Mouse (Mus musculus): ENCODE measurements around the gene Aipl1. TPM values are rescaled to one million over a fixed set of nuclear protein-coding genes. Genes with fewer than 3 reads are reported as not detected.

The Aipl1 gene
- total RNA-seq, 1 experiment: 0.18 TPM

- H3K9me3 ChIP-seq (ENCODE audit: control insufficient read depth, insufficient read depth, low read depth, low read length): no peaks in the 10 kb centered on the region
- TF ChIP-seq CHD2 (IDR thresholded peaks at IDR 0.05; ENCODE audit: low read depth, low read length): no peak
- DNase-seq (ENCODE audit: low read depth, low spot score): no peak
Measured at GRCm38 (mm10) chr11:72050168-72050894, 13.0 kb upstream of the Aipl1 start.

GRCm38 (mm10) chr11:72049171-72049759 lies 12.0 kb upstream of the Aipl1 start:
- Histone ChIP-seq H3K4me1 (ENCODE audit: control insufficient read depth in 2 of 2, insufficient read depth in 2 of 2, low read length in 2 of 2, poor library complexity in 1 of 2) (peaks cover 0 to 5% of the 10 kb centered on the region in 2 experiments; a peak in 1 of 4 replicates), H3K27ac (ENCODE audit: insufficient read depth, low read depth, low read length, poor library complexity, severe bottlenecking) (no peak overlapping the region), H3K9ac (ENCODE audit: insufficient read depth, low read depth, low read length, poor library complexity, severe bottlenecking) (no peak overlapping the region), H3K9me3 (ENCODE audit: control insufficient read depth, insufficient read depth, low read depth, low read length) (no peaks in the 10 kb centered on the region), H3K36me3 (ENCODE audit: control insufficient read depth, insufficient read depth, low read length, poor library complexity, severe bottlenecking) (peaks cover 14% of the 10 kb centered on the region; the same call in 1 of the 2 replicates), H3K4me3 (ENCODE audit: insufficient read depth in 1 of 2, low read depth in 1 of 2, low read length in 2 of 2, poor library complexity in 1 of 2, severe bottlenecking in 1 of 2) (no peak overlapping the region)
- TF ChIP-seq MAFK (IDR thresholded peaks at IDR 0.05; ENCODE audit: insufficient read depth, low read depth, low read length) (no peak), ZC3H11A (IDR thresholded peaks at IDR 0.05; ENCODE audit: borderline replicate concordance, low read depth, low read length) (no peak), ZNF384 (IDR thresholded peaks at IDR 0.05; ENCODE audit: low read depth, low read length) (no peak), CHD2 (IDR thresholded peaks at IDR 0.05; ENCODE audit: low read depth, low read length) (no peak), HCFC1 (IDR thresholded peaks at IDR 0.05; ENCODE audit: borderline replicate concordance, insufficient read depth, low read length) (no peak)
- in situ Hi-C loops (cut with MboI; ENCODE audit: low sequenced_read_pairs in 2 of 2, unreplicated experiment in 2 of 2): loop anchor here in 1 of 2 experiments (25.0 kb wide), 1 partner anchor 712 kb away; no protein-coding TSS in a partner anchor
- no peak for DNase-seq (ENCODE audit: low read depth, low spot score)

More at GRCm38 (mm10) chr11:72050168-72050894, 13.0 kb upstream of the Aipl1 start:
- Histone ChIP-seq H3K27ac (ENCODE audit: insufficient read depth, low read depth, low read length, poor library complexity, severe bottlenecking) (no peak overlapping the region), H3K4me1 (ENCODE audit: control insufficient read depth in 2 of 2, insufficient read depth in 2 of 2, low read length in 2 of 2, poor library complexity in 1 of 2) (peaks cover 0 to 5% of the 10 kb centered on the region in 2 experiments; a peak in 1 of 4 replicates), H3K9ac (ENCODE audit: insufficient read depth, low read depth, low read length, poor library complexity, severe bottlenecking) (peak overlapping the region; percentile 63), H3K36me3 (ENCODE audit: control insufficient read depth, insufficient read depth, low read length, poor library complexity, severe bottlenecking) (peaks cover 5% of the 10 kb centered on the region; the same call in 1 of the 2 replicates), H3K4me3 (ENCODE audit: insufficient read depth in 1 of 2, low read depth in 1 of 2, low read length in 2 of 2, poor library complexity in 1 of 2, severe bottlenecking in 1 of 2) (peak overlapping the region; percentile 66 to 70)
- in situ Hi-C loops (cut with MboI; ENCODE audit: low sequenced_read_pairs in 2 of 2, unreplicated experiment in 2 of 2): no loop called here

GRCm38 (mm10) chr11:72048730-72049129 lies 11.4 kb upstream of the Aipl1 start:
- peaks cover 0 to 5% of the 10 kb centered on the region in 2 experiments; a peak in 1 of 4 replicates for H3K4me1 ChIP-seq (ENCODE audit: control insufficient read depth in 2 of 2, insufficient read depth in 2 of 2, low read length in 2 of 2, poor library complexity in 1 of 2)
- H3K9me3 ChIP-seq (ENCODE audit: control insufficient read depth, insufficient read depth, low read depth, low read length): no peaks in the 10 kb centered on the region
- in situ Hi-C loops (cut with MboI; ENCODE audit: low sequenced_read_pairs in 2 of 2, unreplicated experiment in 2 of 2): loop anchor here in 1 of 2 experiments (25.0 kb wide), 1 partner anchor 711 kb away; no protein-coding TSS in a partner anchor
- H3K36me3 ChIP-seq (ENCODE audit: control insufficient read depth, insufficient read depth, low read length, poor library complexity, severe bottlenecking): peaks cover 17% of the 10 kb centered on the region; the same call in 1 of the 2 replicates
- no peak overlapping the region for H3K9ac ChIP-seq (ENCODE audit: insufficient read depth, low read depth, low read length, poor library complexity, severe bottlenecking)
- no peak overlapping the region for H3K4me3 ChIP-seq (ENCODE audit: insufficient read depth in 1 of 2, low read depth in 1 of 2, low read length in 2 of 2, poor library complexity in 1 of 2, severe bottlenecking in 1 of 2)
- DNase-seq (ENCODE audit: low read depth, low spot score): no peak
- no peak for TF ChIP-seq ZC3H11A (IDR thresholded peaks at IDR 0.05; ENCODE audit: borderline replicate concordance, low read depth, low read length)
- H3K27ac ChIP-seq (ENCODE audit: insufficient read depth, low read depth, low read length, poor library complexity, severe bottlenecking): no peak overlapping the region

GRCm38 (mm10) chr11:72044231-72044630 lies 6.9 kb upstream of the Aipl1 start:
- no peak for DNase-seq (ENCODE audit: low read depth, low spot score)
- no peak overlapping the region for H3K4me3 ChIP-seq (ENCODE audit: insufficient read depth in 1 of 2, low read depth in 1 of 2, low read length in 2 of 2, poor library complexity in 1 of 2, severe bottlenecking in 1 of 2)
- no peak overlapping the region for H3K9ac ChIP-seq (ENCODE audit: insufficient read depth, low read depth, low read length, poor library complexity, severe bottlenecking)
- peaks cover 17% of the 10 kb centered on the region; the same call in 1 of the 2 replicates for H3K36me3 ChIP-seq (ENCODE audit: control insufficient read depth, insufficient read depth, low read length, poor library complexity, severe bottlenecking)
- no peaks in the 10 kb centered on the region for H3K9me3 ChIP-seq (ENCODE audit: control insufficient read depth, insufficient read depth, low read depth, low read length)
- in situ Hi-C loops (cut with MboI; ENCODE audit: low sequenced_read_pairs in 2 of 2, unreplicated experiment in 2 of 2): loop anchor here in 1 of 2 experiments (25.0 kb wide), 1 partner anchor 707 kb away; no protein-coding TSS in a partner anchor
- TF ChIP-seq ZC3H11A (IDR thresholded peaks at IDR 0.05; ENCODE audit: borderline replicate concordance, low read depth, low read length): no peak
- no peak for TF ChIP-seq CHD2 (IDR thresholded peaks at IDR 0.05; ENCODE audit: low read depth, low read length)
- no peak for TF ChIP-seq HCFC1 (IDR thresholded peaks at IDR 0.05; ENCODE audit: borderline replicate concordance, insufficient read depth, low read length)
- TF ChIP-seq MAFK (IDR thresholded peaks at IDR 0.05; ENCODE audit: insufficient read depth, low read depth, low read length): no peak
- peaks cover 0 to 7% of the 10 kb centered on the region in 2 experiments; a peak in 1 of 4 replicates for H3K4me1 ChIP-seq (ENCODE audit: control insufficient read depth in 2 of 2, insufficient read depth in 2 of 2, low read length in 2 of 2, poor library complexity in 1 of 2)
- no peak overlapping the region for H3K27ac ChIP-seq (ENCODE audit: insufficient read depth, low read depth, low read length, poor library complexity, severe bottlenecking)

Data from ES-E14 (cell line).